Mouse (Mus musculus): ENCODE data around the gene Grik3. TPM values are rescaled to one million over a fixed set of nuclear protein-coding genes. Genes with fewer than 3 reads are reported as not detected.

Gene Grik3
- polyA plus RNA-seq, 1 experiment: 0.09 TPM

- no peaks in the 10 kb centered on the region for H3K27me3 ChIP-seq (replicated peaks; ENCODE audit: control insufficient read depth, insufficient read depth, low read length)
- DNase-seq: no peak
- H3K36me3 ChIP-seq (ENCODE audit: control insufficient read depth, insufficient read depth, low read length): no peaks in the 10 kb centered on the region
- no peak overlapping the region for H3K4me3 ChIP-seq (ENCODE audit: insufficient read depth, low read depth, low read length)
- H3K4me1 ChIP-seq (ENCODE audit: control insufficient read depth, insufficient read depth, low read length): no peaks in the 10 kb centered on the region
- TF ChIP-seq POLR2A (IDR thresholded peaks at IDR 0.05; ENCODE audit: low read depth, low read length) (no peak), CTCF (conservative IDR thresholded peaks at IDR 0.05; ENCODE audit: insufficient read depth, insufficient read length, low read depth, low read length) (no peak)
- H3K27ac ChIP-seq (ENCODE audit: insufficient read depth, low read depth, low read length): no peak overlapping the region
- WGBS: 7% methylated on average over 38 of the region's 38 CpGs
These were observed 239.1 kb downstream of the Grik3 start for GRCm38 (mm10) chr4:125729305-125730220.

DNA sequence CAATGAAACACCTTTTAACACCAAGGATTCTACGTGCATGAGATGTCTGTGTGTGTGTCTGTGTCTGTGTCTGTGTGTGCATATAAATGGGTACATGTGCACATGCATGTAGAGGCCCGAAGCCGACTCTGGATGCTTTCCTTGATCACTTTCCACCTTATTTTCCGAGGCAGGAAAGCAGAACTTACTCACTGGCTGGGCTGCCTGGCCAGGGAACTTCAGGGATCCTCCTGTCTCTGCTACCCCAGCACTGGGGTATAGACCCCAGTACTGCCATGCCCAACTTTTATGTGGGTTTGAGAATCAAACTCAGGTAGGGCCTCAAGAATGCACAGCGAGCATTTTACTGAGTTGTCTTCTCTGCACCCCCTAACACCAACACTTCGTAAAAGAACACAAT is 240.3 kb downstream of the Grik3 start:
- no peaks in the 10 kb centered on the region for H3K27me3 ChIP-seq (replicated peaks; ENCODE audit: control insufficient read depth, insufficient read depth, low read length)
- TF ChIP-seq CTCF (conservative IDR thresholded peaks at IDR 0.05; ENCODE audit: insufficient read depth, insufficient read length, low read depth, low read length): no peak
- no peak for TF ChIP-seq POLR2A (IDR thresholded peaks at IDR 0.05; ENCODE audit: low read depth, low read length)
- no peak overlapping the region for H3K4me3 ChIP-seq (ENCODE audit: insufficient read depth, low read depth, low read length)
- no peak overlapping the region for H3K27ac ChIP-seq (ENCODE audit: insufficient read depth, low read depth, low read length)
- no peak for DNase-seq
- H3K36me3 ChIP-seq (ENCODE audit: control insufficient read depth, insufficient read depth, low read length): no peaks in the 10 kb centered on the region
- WGBS: 81% methylated on average over 6 of the region's 6 CpGs
- no peaks in the 10 kb centered on the region for H3K4me1 ChIP-seq (ENCODE audit: control insufficient read depth, insufficient read depth, low read length)

- no peak overlapping the region for H3K27ac ChIP-seq (ENCODE audit: insufficient read depth, low read depth, low read length)
- DNase-seq: no peak
- TF ChIP-seq POLR2A (IDR thresholded peaks at IDR 0.05; ENCODE audit: low read depth, low read length) (no peak), CTCF (conservative IDR thresholded peaks at IDR 0.05; ENCODE audit: insufficient read depth, insufficient read length, low read depth, low read length) (no peak)
- 89% methylated on average over 4 of the region's 4 CpGs for WGBS
- no peaks in the 10 kb centered on the region for H3K36me3 ChIP-seq (ENCODE audit: control insufficient read depth, insufficient read depth, low read length)
- H3K4me1 ChIP-seq (ENCODE audit: control insufficient read depth, insufficient read depth, low read length): no peaks in the 10 kb centered on the region
- H3K4me3 ChIP-seq (ENCODE audit: insufficient read depth, low read depth, low read length): no peak overlapping the region
- H3K27me3 ChIP-seq (replicated peaks; ENCODE audit: control insufficient read depth, insufficient read depth, low read length): no peaks in the 10 kb centered on the region
These were observed 246.3 kb downstream of the Grik3 start for GRCm38 (mm10) chr4:125736783-125737182.

DNA sequence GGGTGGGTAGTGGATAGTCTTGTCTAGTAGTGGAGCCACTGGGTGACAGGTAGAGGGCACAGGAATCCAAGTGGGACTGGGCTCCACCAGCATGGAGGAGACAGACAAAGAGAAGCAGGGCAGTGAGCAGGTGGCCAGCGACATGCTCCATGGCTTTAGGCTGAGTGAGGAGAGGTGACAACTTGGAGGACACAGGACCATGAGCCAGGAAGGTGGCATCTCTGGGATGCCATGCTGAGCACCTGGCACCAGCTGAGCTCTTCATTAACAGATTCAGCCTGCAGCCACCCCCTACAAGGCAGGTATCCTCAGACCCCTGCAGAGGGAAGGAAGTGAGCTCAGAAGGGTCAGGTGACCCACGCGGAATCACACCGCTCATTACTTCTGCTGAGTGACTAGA is 248.3 kb downstream of the Grik3 start:
- no peak overlapping the region for H3K4me3 ChIP-seq (ENCODE audit: insufficient read depth, low read depth, low read length)
- H3K4me1 ChIP-seq (ENCODE audit: control insufficient read depth, insufficient read depth, low read length): no peaks in the 10 kb centered on the region
- TF ChIP-seq CTCF (conservative IDR thresholded peaks at IDR 0.05; ENCODE audit: insufficient read depth, insufficient read length, low read depth, low read length) (no peak), POLR2A (IDR thresholded peaks at IDR 0.05; ENCODE audit: low read depth, low read length) (no peak)
- H3K36me3 ChIP-seq (ENCODE audit: control insufficient read depth, insufficient read depth, low read length): no peaks in the 10 kb centered on the region
- no peaks in the 10 kb centered on the region for H3K27me3 ChIP-seq (replicated peaks; ENCODE audit: control insufficient read depth, insufficient read depth, low read length)
- no peak for DNase-seq
- WGBS: 75% methylated on average over 4 of the region's 4 CpGs
- H3K27ac ChIP-seq (ENCODE audit: insufficient read depth, low read depth, low read length): no peak overlapping the region

- no peak for TF ChIP-seq POLR2A (IDR thresholded peaks at IDR 0.05; ENCODE audit: low read depth, low read length)
- TF ChIP-seq CTCF (conservative IDR thresholded peaks at IDR 0.05; ENCODE audit: insufficient read depth, insufficient read length, low read depth, low read length): no peak
- Histone ChIP-seq H3K36me3 (ENCODE audit: control insufficient read depth, insufficient read depth, low read length) (no peaks in the 10 kb centered on the region), H3K4me3 (ENCODE audit: insufficient read depth, low read depth, low read length) (no peak overlapping the region), H3K4me1 (ENCODE audit: control insufficient read depth, insufficient read depth, low read length) (no peaks in the 10 kb centered on the region), H3K27ac (ENCODE audit: insufficient read depth, low read depth, low read length) (no peak overlapping the region), H3K27me3 (replicated peaks; ENCODE audit: control insufficient read depth, insufficient read depth, low read length) (no peaks in the 10 kb centered on the region)
- no peak for DNase-seq
- WGBS: 85% methylated on average over 16 of the region's 16 CpGs
These were observed 251.7 kb downstream of the Grik3 start for GRCm38 (mm10) chr4:125742162-125742571.

- Histone ChIP-seq H3K27ac (ENCODE audit: insufficient read depth, low read depth, low read length) (no peak overlapping the region), H3K27me3 (replicated peaks; ENCODE audit: control insufficient read depth, insufficient read depth, low read length) (no peaks in the 10 kb centered on the region), H3K4me1 (ENCODE audit: control insufficient read depth, insufficient read depth, low read length) (no peaks in the 10 kb centered on the region), H3K36me3 (ENCODE audit: control insufficient read depth, insufficient read depth, low read length) (no peaks in the 10 kb centered on the region), H3K4me3 (ENCODE audit: insufficient read depth, low read depth, low read length) (no peak overlapping the region)
- WGBS: 65% methylated on average over 3 of the region's 3 CpGs
- TF ChIP-seq POLR2A (IDR thresholded peaks at IDR 0.05; ENCODE audit: low read depth, low read length) (no peak), CTCF (conservative IDR thresholded peaks at IDR 0.05; ENCODE audit: insufficient read depth, insufficient read length, low read depth, low read length) (no peak)
- no peak for DNase-seq
These were observed 255.4 kb downstream of the Grik3 start for GRCm38 (mm10) chr4:125745902-125746301.

GRCm38 (mm10) chr4:125756393-125756792 is 265.9 kb downstream of the Grik3 start:
- no peaks in the 10 kb centered on the region for H3K4me1 ChIP-seq (ENCODE audit: control insufficient read depth, insufficient read depth, low read length)
- no peak overlapping the region for H3K4me3 ChIP-seq (ENCODE audit: insufficient read depth, low read depth, low read length)
- H3K27me3 ChIP-seq (replicated peaks; ENCODE audit: control insufficient read depth, insufficient read depth, low read length): no peaks in the 10 kb centered on the region
- H3K36me3 ChIP-seq (ENCODE audit: control insufficient read depth, insufficient read depth, low read length): no peaks in the 10 kb centered on the region
- WGBS: 66% methylated on average over 5 of the region's 5 CpGs
- no peak for DNase-seq
- TF ChIP-seq POLR2A (IDR thresholded peaks at IDR 0.05; ENCODE audit: low read depth, low read length): no peak
- no peak for TF ChIP-seq CTCF (conservative IDR thresholded peaks at IDR 0.05; ENCODE audit: insufficient read depth, insufficient read length, low read depth, low read length)
- no peak overlapping the region for H3K27ac ChIP-seq (ENCODE audit: insufficient read depth, low read depth, low read length)
